Mouse (Mus musculus) ES-E14 (cell line): Measurements from ENCODE around the gene Gipc1. TPM values are rescaled to one million over a fixed set of nuclear protein-coding genes. Genes with fewer than 3 reads are reported as not detected.
A peak's percentile ranks its signal among the peaks of the same experiment; 100 is the strongest.

Experiments used
- DNase-seq: peaks from one replicate; pipeline ENCODE4 v3.0.0-alpha.2; 2013; ENCODE audit warnings: low read depth, low spot score
- H3K27ac ChIP-seq: 2 replicates; pipeline ENCODE4 v1.5.1; 2012; ENCODE audit warnings: low read depth, mild to moderate bottlenecking, low read length, moderate library complexity, mixed read lengths; ENCODE audit not compliant: poor library complexity, insufficient read depth, severe bottlenecking
- H3K36me3 ChIP-seq: 2 replicates; pipeline ENCODE4 v1.6.1; 2012; ENCODE audit warnings: mild to moderate bottlenecking, low read length, moderate library complexity, mixed read lengths; ENCODE audit not compliant: control insufficient read depth, poor library complexity, insufficient read depth, severe bottlenecking
- H3K4me1 ChIP-seq, 2 experiments: fragments of 150-350 bp in 1 of 2; sonication (generic) in 1 of 2; 2 replicates each; pipeline ENCODE4 v1.6.1; 2012; ENCODE audit warnings: low read length in 2 of 2, mild to moderate bottlenecking in 1 of 2, mixed read lengths in 1 of 2; ENCODE audit not compliant: control insufficient read depth in 2 of 2, insufficient read depth in 2 of 2, poor library complexity in 1 of 2
- H3K4me3 ChIP-seq, 2 experiments: fragments of 150-350 bp in 1 of 2; sonication (generic) in 1 of 2; 2 replicates each; pipeline ENCODE4 v1.5.1; 2012; ENCODE audit warnings: low read length in 2 of 2, low read depth in 1 of 2, mild to moderate bottlenecking in 1 of 2, mixed read lengths in 1 of 2; ENCODE audit not compliant: insufficient read depth in 1 of 2, poor library complexity in 1 of 2, severe bottlenecking in 1 of 2
- H3K9ac ChIP-seq: 2 replicates; pipeline ENCODE4 v1.6.1; 2012; ENCODE audit warnings: low read depth, mild to moderate bottlenecking, low read length, mixed read lengths; ENCODE audit not compliant: poor library complexity, insufficient read depth, severe bottlenecking
- H3K9me3 ChIP-seq: fragments of 150-350 bp; sonication (generic); 2 replicates; pipeline ENCODE4 v1.6.1; 2012; ENCODE audit warnings: low read depth, mild to moderate bottlenecking, low read length; ENCODE audit not compliant: control insufficient read depth, insufficient read depth
- CHD2 ChIP-seq: IDR thresholded peaks from 2 replicates; pipeline ENCODE4 v1.6.1; 2014; ENCODE audit warnings: mild to moderate bottlenecking, low read depth, low read length, inconsistent platforms
- HCFC1 ChIP-seq: IDR thresholded peaks from 2 replicates; pipeline ENCODE4 v1.6.1; 2012; ENCODE audit warnings: low read length, inconsistent platforms, borderline replicate concordance; ENCODE audit not compliant: insufficient read depth
- MAFK ChIP-seq: IDR thresholded peaks from 2 replicates; pipeline ENCODE4 v1.6.1; 2014; ENCODE audit warnings: mild to moderate bottlenecking, low read depth, low read length, inconsistent platforms; ENCODE audit not compliant: insufficient read depth
- ZC3H11A ChIP-seq: IDR thresholded peaks from 2 replicates; pipeline ENCODE4 v1.6.1; 2012; ENCODE audit warnings: low read depth, mild to moderate bottlenecking, inconsistent platforms, low read length, borderline replicate concordance
- ZNF384 ChIP-seq: IDR thresholded peaks from 2 replicates; pipeline ENCODE4 v1.6.1; 2012; ENCODE audit warnings: low read depth, low read length, inconsistent platforms
- in situ Hi-C, 2 experiments: fragments of 600-800 bp; cut with MboI; formaldehyde crosslinking; loops; one replicate each; pipeline ENCODE4 v1.15.1; 2025; ENCODE audit warnings: low sequenced_read_pairs in 2 of 2, inconsistent platforms in 1 of 2; ENCODE audit not compliant: unreplicated experiment in 2 of 2
- total RNA-seq: library from RNA; depleted of rRNA; stranded (reverse); fragments of 300-350 nt; gene quantifications from 2 replicates; pipeline ENCODE4 v1.2.3, GENCODE M21; 2012

Gene Gipc1
- total RNA-seq, 1 experiment, result 73.7 TPM

- Histone ChIP-seq H3K27ac (no peak overlapping the region), H3K4me1 (peaks cover 0 to 2% of the 10 kb centered on the region in 2 experiments; a peak in 1 of 4 replicates), H3K9ac (no peak overlapping the region), H3K36me3 (peaks cover 2% of the 10 kb centered on the region), H3K4me3 (no peak overlapping the region), H3K9me3 (no peaks in the 10 kb centered on the region)
- in situ Hi-C loops, result no loop called here
- TF ChIP-seq MAFK (no peak), ZNF384 (no peak), CHD2 (no peak), ZC3H11A (no peak), HCFC1 (no peak)
- no peak for DNase-seq
Observed at GRCm38 (mm10) chr8:83618566-83618965, 33.9 kb upstream of the Gipc1 start.

DNA sequence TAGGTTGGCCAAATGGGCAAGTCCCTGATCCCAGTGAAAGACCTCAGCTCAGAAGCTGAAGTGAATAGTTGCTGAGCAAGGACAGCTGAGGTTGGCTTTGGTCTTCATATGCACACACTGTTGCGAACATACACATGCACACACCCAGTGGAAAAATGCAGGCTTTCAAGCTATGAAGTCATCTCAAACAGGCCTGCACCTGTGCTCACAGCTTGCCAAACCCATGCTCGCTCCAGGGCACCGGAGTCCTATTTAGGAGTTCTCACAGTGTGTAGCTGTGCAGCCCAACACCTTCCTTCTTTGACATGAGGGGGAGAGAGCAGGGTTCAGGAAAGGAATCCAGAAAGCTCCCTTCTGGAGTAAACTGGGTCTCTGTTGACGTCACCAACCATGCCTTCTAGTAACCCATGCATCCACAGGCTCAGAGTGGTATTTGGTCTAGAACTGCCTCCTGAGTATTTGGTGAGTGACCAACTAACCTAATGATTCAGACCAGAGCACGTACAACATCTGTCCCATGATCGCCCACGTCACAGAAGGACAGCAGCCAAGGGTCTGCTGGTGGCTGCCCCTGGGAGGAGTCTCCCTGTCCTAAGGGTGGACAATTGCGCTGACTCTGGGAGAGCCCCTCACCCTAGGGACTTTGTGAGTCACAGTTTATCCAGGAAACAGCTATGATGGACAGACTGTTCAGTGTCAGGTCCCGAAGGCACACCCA is 32.8 kb upstream of the Gipc1 start:
- Histone ChIP-seq H3K9me3 (no peaks in the 10 kb centered on the region), H3K27ac (no peak overlapping the region), H3K4me1 (peaks cover 0 to 2% of the 10 kb centered on the region in 2 experiments; a peak in 1 of 4 replicates), H3K9ac (no peak overlapping the region), H3K4me3 (no peak overlapping the region), H3K36me3 (no peaks in the 10 kb centered on the region)
- TF ChIP-seq CHD2, result no peak
- no peak for TF ChIP-seq ZC3H11A
- no peak for TF ChIP-seq HCFC1
- TF ChIP-seq ZNF384, result no peak
- TF ChIP-seq MAFK, result no peak
- in situ Hi-C loops, result no loop called here
- DNase-seq, result no peak

GRCm38 (mm10) chr8:83621691-83622388 is 30.6 kb upstream of the Gipc1 start:
- no peak for TF ChIP-seq MAFK
- Histone ChIP-seq H3K9me3 (no peaks in the 10 kb centered on the region), H3K27ac (no peak overlapping the region), H3K36me3 (no peaks in the 10 kb centered on the region), H3K4me1 (peaks cover 0 to 2% of the 10 kb centered on the region in 2 experiments; a peak in 1 of 4 replicates), H3K4me3 (peak overlapping the region; percentile 45 to 63; a peak in 3 of 4 replicates), H3K9ac (peak overlapping the region; percentile 44; the same call in 1 of the 2 replicates)
- in situ Hi-C loops, result no loop called here
- DNase-seq, result no peak

- no peak overlapping the region for H3K27ac ChIP-seq
- in situ Hi-C loops, result no loop called here
- TF ChIP-seq HCFC1, result no peak
- no peak for TF ChIP-seq ZNF384
- TF ChIP-seq MAFK, result no peak
- no peak for TF ChIP-seq CHD2
- no peak for TF ChIP-seq ZC3H11A
Observed at GRCm38 (mm10) chr8:83622389-83622989, 30.0 kb upstream of the Gipc1 start.

More at GRCm38 (mm10) chr8:83622389-83622989, 30.0 kb upstream of the Gipc1 start:
- Histone ChIP-seq H3K4me3 (peak overlapping the region; percentile 45 to 63; a peak in 3 of 4 replicates), H3K36me3 (no peaks in the 10 kb centered on the region), H3K4me1 (peaks cover 0 to 2% of the 10 kb centered on the region in 2 experiments; a peak in 1 of 4 replicates), H3K9ac (peak overlapping the region; percentile 44; the same call in 1 of the 2 replicates), H3K9me3 (no peaks in the 10 kb centered on the region)
- DNase-seq, result no peak
